In the genomic region with DNA sequence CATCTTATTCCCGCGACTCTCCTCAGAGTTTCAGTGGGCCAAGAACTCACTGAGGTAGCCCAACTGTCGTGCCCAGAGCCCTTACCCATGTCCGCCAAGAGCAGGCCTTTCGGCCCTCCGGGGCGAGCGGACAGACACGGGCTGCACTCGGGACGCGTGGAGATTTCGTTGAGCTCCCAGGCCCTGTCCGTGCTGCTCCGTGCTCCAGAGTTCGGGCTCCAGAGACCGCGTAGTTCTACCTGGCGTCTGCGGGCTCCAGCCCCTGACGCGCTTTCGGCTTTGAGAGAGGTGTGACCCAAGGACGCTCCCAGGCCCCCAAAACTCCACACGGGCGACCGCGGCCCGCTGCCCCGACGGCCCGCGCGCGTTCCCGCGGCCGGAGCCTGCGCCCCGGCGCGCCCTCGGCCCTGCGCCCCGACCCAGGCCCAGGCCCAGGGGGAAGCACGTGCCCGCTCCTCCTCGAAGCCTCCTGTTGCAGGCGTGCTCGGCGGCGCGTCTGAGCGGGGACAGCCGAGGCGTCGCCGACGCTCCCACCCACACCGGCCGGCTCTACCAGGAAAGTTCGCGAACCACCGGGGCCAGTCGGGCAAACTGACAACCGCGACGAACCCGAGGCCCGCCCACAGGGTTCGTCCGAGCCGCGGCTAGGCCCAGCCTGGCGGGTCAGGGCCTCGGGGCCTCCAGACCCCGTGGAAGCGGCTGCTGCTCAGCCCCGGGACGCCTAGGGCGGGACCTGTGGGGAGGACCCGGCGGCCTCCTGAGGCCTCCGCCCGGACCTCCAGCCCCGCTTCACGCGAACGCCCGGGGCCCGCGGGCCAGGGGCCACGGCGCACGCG, we compare ENCODE assay signal across 9 mouse cellular contexts. TPM values are rescaled to one million over a fixed set of nuclear protein-coding genes. Genes with fewer than 3 reads are reported as not detected.
A peak's percentile ranks its signal among the peaks of the same experiment; 100 is the strongest.
DNase-seq lines count a peak whose midpoint lies in the region; ATAC-seq and TF ChIP-seq lines count a peak whose summit lies in the region.
"Had no signal": no experiment of that assay in that cellular context is flagged by ENCODE, and none has a peak within 500 bp of the region (broad histone marks: within the 10 kb centered on the region; RNA-seq: fewer than 3 reads in every experiment).

No protein-coding gene starts in this region.

- peaks cover 2% of the 10 kb centered on the region for H3K27me3 ChIP-seq in forebrain, embryonic 16.5 days (replicated peaks; ENCODE audit: control insufficient read depth, insufficient read depth, low read length)
- H3K27me3 ChIP-seq in kidney, embryonic 15.5 days: peaks cover 90% of the 10 kb centered on the region
- peaks cover 82% of the 10 kb centered on the region for H3K27me3 ChIP-seq in neural tube, embryonic 11.5 days (ENCODE audit: control insufficient read depth, insufficient read depth, low read length)

- H3K36me3 ChIP-seq in forebrain, embryonic 16.5 days (ENCODE audit: control insufficient read depth, insufficient read depth): no peaks in the 10 kb centered on the region
- no peaks in the 10 kb centered on the region for H3K36me3 ChIP-seq in kidney, embryonic 15.5 days
- H3K36me3 ChIP-seq in neural tube, embryonic 11.5 days (ENCODE audit: control insufficient read depth, insufficient read depth, low read length): no peaks in the 10 kb centered on the region

- no peaks in the 10 kb centered on the region for H3K9me3 ChIP-seq in forebrain, embryonic 16.5 days (ENCODE audit: control insufficient read depth, low read length)
- no peaks in the 10 kb centered on the region for H3K9me3 ChIP-seq in kidney, embryonic 15.5 days (replicated peaks)
- H3K9me3 ChIP-seq in neural tube, embryonic 11.5 days (ENCODE audit: control insufficient read depth, low read length): no peaks in the 10 kb centered on the region

- H3K4me3 ChIP-seq in forebrain, embryonic 16.5 days (replicated peaks; ENCODE audit: low read length): peak overlapping the region; percentile 26
- H3K4me3 ChIP-seq in kidney, embryonic 15.5 days (replicated peaks): peak overlapping the region; percentile 18
- no peak overlapping the region for H3K4me3 ChIP-seq in neural tube, embryonic 11.5 days (ENCODE audit: low read depth, low read length)

- H3K9ac ChIP-seq in forebrain, embryonic 16.5 days (replicated peaks; ENCODE audit: low read depth, low read length): peak overlapping the region; percentile 15
- no peak overlapping the region for H3K9ac ChIP-seq in kidney, embryonic 15.5 days
- H3K9ac ChIP-seq in neural tube, embryonic 11.5 days (ENCODE audit: low read length): no peak overlapping the region

- WGBS in forebrain, embryonic 16.5 days: 5% methylated on average over 95 of the region's 96 CpGs
- WGBS in kidney, embryonic 15.5 days: 1% methylated on average over 96 of the region's 96 CpGs
- WGBS in neural tube, embryonic 11.5 days: under 1% methylated on average over 79 of the region's 96 CpGs

- peak overlapping the region; percentile 68 for H3K4me2 ChIP-seq in forebrain, embryonic 16.5 days (ENCODE audit: low read length)
- H3K4me2 ChIP-seq in kidney, embryonic 15.5 days: peak overlapping the region; percentile 31
- 0 out of 2 replicates have a peak overlapping the region, but pooled peaks have one; percentile 1 for H3K4me2 ChIP-seq in neural tube, embryonic 11.5 days (ENCODE audit: low read depth)

- DNase-seq in kidney, adult 18-20 months: peak; percentile 18
- DNase-seq in kidney, postnatal 14 days: no peak
- peak; percentile 61 for DNase-seq in brain, embryonic 14.5 days (ENCODE audit: low read depth)
- DNase-seq in neural tube, embryonic 11.5 days (ENCODE audit: low spot score): peak; percentile 57

- H3K4me1 ChIP-seq in forebrain, embryonic 16.5 days (replicated peaks; ENCODE audit: control insufficient read depth, insufficient read depth, low read length): peaks cover 26% of the 10 kb centered on the region
- H3K4me1 ChIP-seq in kidney, embryonic 15.5 days: peaks cover 29% of the 10 kb centered on the region
- H3K4me1 ChIP-seq in neural tube, embryonic 11.5 days (ENCODE audit: control insufficient read depth, insufficient read depth, low read length): peaks cover 4% of the 10 kb centered on the region; the same call in 1 of the 2 replicates

- H3K27ac ChIP-seq in forebrain, embryonic 16.5 days (ENCODE audit: low read length): no peak overlapping the region
- H3K27ac ChIP-seq in kidney, embryonic 15.5 days: no peak overlapping the region
- no peak overlapping the region for H3K27ac ChIP-seq in neural tube, embryonic 11.5 days (ENCODE audit: low read depth, low read length)

- TF ChIP-seq POLR2A in brain, embryonic 14.5 days (IDR thresholded peaks at IDR 0.05; ENCODE audit: borderline replicate concordance, extremely low read depth, insufficient read depth, insufficient read length, poor library complexity, severe bottlenecking): no peak

- peak; percentile 5; the same call in 1 of the 2 replicates for ATAC-seq in forebrain, embryonic 16.5 days
- 0 out of 2 replicates have a peak, but pooled peaks have one; percentile 29 for ATAC-seq in kidney, embryonic 15.5 days (replicated peaks; ENCODE audit: low FRiP score)
- peak; percentile 56; the same call in 1 of the 2 replicates for ATAC-seq in neural tube, embryonic 11.5 days (ENCODE audit: insufficient read depth, low FRiP score, low TSS enrichment)
- ATAC-seq in erythroblast, adult 5-6 weeks (replicated peaks; ENCODE audit: low FRiP score, poor library complexity, severe bottlenecking): no peak
- no peak for ATAC-seq in megakaryocyte progenitor cell, adult 5-6 weeks (replicated peaks; ENCODE audit: poor library complexity)

- no peak for TF ChIP-seq CTCF in brain, embryonic 14.5 days (IDR thresholded peaks at IDR 0.05; ENCODE audit: borderline replicate concordance, extremely low read depth, insufficient read depth, insufficient read length)

RNA-seq across cellular contexts. Expression of gene Otx1, which starts 9.7 kb away (rescaled TPM):
- 18.5 and 18.8 TPM in 2 replicates for polyA plus RNA-seq in brain, embryonic 14.5 days (2012; rRNA removed)
- 9.3 and 9.5 TPM in 2 replicates for polyA plus RNA-seq in forebrain, embryonic 16.5 days (2015; fragmentation: Nextera tagmentation; extraction: Ambion mirVana)
- polyA plus RNA-seq in kidney, embryonic 15.5 days (2015; fragmentation: Nextera tagmentation; extraction: Ambion mirVana): 0.14 TPM in 1 of 2 replicates, not detected in the other
- not detected in 2 replicates for polyA plus RNA-seq in neural tube, embryonic 11.5 days (2014; fragmentation: Nextera tagmentation; extraction: Ambion mirVana)
- not detected in 2 replicates for total RNA-seq in erythroblast, adult 5-6 weeks (2015; ENCODE audit: low replicate concordance)
- not detected in 2 replicates for total RNA-seq in erythroblast, adult 5-6 weeks (2017; ENCODE audit: low replicate concordance)
- not detected in 2 replicates for total RNA-seq in megakaryocyte progenitor cell, adult 5-6 weeks (2015)
- total RNA-seq in megakaryocyte progenitor cell, adult 5-6 weeks (2017): not detected in 2 replicates
- total RNA-seq: gastrocnemius, postnatal 36 days had no signal

Comparison
In these comparisons a context has a peak if more than half of its experiments do, and no peak if none do; other contexts are left out.
1. ATAC-seq: peak in forebrain, embryonic 16.5 days (single experiment), kidney, embryonic 15.5 days (single experiment) and neural tube, embryonic 11.5 days (single experiment); none in erythroblast, adult 5-6 weeks (single experiment) and megakaryocyte progenitor cell, adult 5-6 weeks (single experiment).
2. H3K4me2 ChIP-seq: peak in every context shown above with its lines; median percentile 68 in forebrain, embryonic 16.5 days; 31 in kidney, embryonic 15.5 days; 1 in neural tube, embryonic 11.5 days.